Mouse (Mus musculus) lung, adult 2 months (tissue): ENCODE data around the gene Mplkip. TPM values are rescaled to one million over a fixed set of nuclear protein-coding genes. Genes with fewer than 3 reads are reported as not detected.

Experiments
- DNase-seq: peaks from one replicate; pipeline ENCODE4 v3.0.0; 2022
- H3K4me1 ChIP-seq: fragments of 200-500 bp; 2 replicates; pipeline ENCODE4 v1.6.1; 2011; ENCODE audit warnings: low read length; ENCODE audit not compliant: control insufficient read depth, insufficient read depth
- H3K4me3 ChIP-seq: fragments of 200-500 bp; replicated peaks from 2 replicates; pipeline ENCODE3; 2011; ENCODE audit warnings: low read depth, mild to moderate bottlenecking, control low read depth, low read length; ENCODE audit errors: extremely low read depth
- CTCF ChIP-seq: fragments of 200-500 bp; IDR thresholded peaks from 2 replicates; pipeline ENCODE4 v1.5.1; 2011; ENCODE audit warnings: mild to moderate bottlenecking, low read length, control low read depth; ENCODE audit not compliant: insufficient read depth
- POLR2A ChIP-seq: fragments of 200-500 bp; IDR thresholded peaks from 2 replicates; pipeline ENCODE4 v1.6.1; 2011; ENCODE audit warnings: low read depth, mild to moderate bottlenecking, control low read depth, low read length, borderline replicate concordance; ENCODE audit errors: extremely low read depth
- WGBS: fragments of 180-500 bp; shearing (Covaris S2); methylation state at CpG from one replicate; pipeline ENCODE4 v1.1.7; 2018; 5-methylcytosine and 5-hydroxymethylcytosine counted together
- polyA plus RNA-seq: library from polyadenylated mRNA; depleted of rRNA; stranded (reverse); fragments of >200 nt; gene quantifications from 2 replicates; pipeline ENCODE4 v1.2.3, GENCODE M21; 2012; rRNA removed

Gene Mplkip
- polyA plus RNA-seq = 8.9 and 12.8 TPM in 2 replicates

GRCm38 (mm10) chr13:17694911-17695699, at the start of gene Mplkip, which contains the start of gene Sugct:
Gene Mplkip, plus strand, starts transcription at chr13:17695192.
Gene Sugct, minus strand, starts transcription at chr13:17695553.
- no peak for TF ChIP-seq CTCF
- TF ChIP-seq POLR2A = peak; percentile 69
- H3K4me3 ChIP-seq = peak within 1 kb of the TSS; percentile 85
- under 1% methylated on average over 65 of the region's 66 CpGs for WGBS
- DNase-seq = peak; percentile 100
- peaks cover 2% of the 10 kb centered on the region; the same call in 1 of the 2 replicates for H3K4me1 ChIP-seq

DNA sequence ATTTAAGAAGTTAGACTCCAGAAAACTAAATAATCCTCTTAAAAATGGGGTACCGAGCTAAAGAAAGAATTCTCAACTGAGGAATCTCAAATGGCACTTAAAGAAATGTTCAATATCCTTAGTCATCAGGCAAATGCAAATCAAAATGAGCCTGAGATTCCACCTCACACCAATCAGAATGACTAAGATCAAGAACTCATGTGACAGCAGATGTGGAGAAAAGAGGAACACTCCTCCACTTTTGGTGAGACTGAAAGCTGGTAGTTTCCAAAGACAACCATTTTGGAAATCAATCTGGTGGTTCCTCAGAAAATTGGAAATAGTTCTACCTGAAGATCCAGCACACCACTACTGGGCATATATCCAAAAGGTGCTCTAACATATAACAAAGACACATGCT, 27.6 kb upstream of the Mplkip start:
- H3K4me3 ChIP-seq = no peak overlapping the region
- TF ChIP-seq POLR2A (no peak), CTCF (no peak)
- H3K4me1 ChIP-seq = no peaks in the 10 kb centered on the region
- 70% methylated on average over 1 of the region's 1 CpGs for WGBS
- no peak for DNase-seq

DNA sequence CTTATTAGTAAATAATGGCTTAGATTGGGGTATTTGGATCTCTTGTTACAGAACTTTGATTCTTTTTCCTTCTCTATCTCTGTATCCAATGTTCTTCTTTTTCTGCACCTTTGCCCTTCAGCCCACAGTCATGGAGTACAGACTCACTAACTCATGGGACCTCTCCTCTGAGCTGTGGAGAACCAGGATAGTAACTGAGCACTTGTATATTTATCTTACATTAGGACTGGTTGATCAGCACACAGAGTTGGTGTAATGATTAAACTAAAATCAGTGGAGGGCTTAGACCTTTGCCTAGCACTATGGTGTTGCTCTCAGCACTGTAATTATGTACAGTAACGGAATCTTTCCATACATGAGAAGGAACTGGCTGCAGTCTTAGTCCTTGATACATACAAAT, 23.9 kb upstream of the Mplkip start:
- Histone ChIP-seq H3K4me1 (no peaks in the 10 kb centered on the region), H3K4me3 (no peak overlapping the region)
- no peak for TF ChIP-seq CTCF
- TF ChIP-seq POLR2A = no peak
- DNase-seq = no peak
- 67% methylated on average over 1 of the region's 1 CpGs for WGBS

DNA sequence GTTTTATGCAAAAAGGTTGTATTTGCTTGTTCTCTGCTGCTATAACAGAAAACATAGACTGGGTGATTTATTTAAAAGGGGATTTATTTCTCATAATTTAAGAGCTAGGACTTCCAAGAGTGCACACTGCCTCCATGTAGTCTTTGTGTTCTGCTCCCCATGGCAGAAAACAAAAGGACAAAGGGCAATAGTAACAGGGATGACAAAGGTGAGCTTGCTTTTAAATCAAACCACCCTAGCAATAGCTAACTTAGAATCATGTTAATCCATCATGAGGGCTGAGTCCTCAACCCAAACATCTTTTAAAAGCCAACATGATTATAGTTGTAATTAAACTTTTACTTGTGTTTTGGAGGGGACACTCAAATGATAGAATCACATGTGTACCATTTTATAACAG, 5.5 kb upstream of the Mplkip start:
- Histone ChIP-seq H3K4me3 (no peak overlapping the region), H3K4me1 (peaks cover 2% of the 10 kb centered on the region; the same call in 1 of the 2 replicates)
- TF ChIP-seq POLR2A (no peak), CTCF (no peak)
- DNase-seq = no peak

GRCm38 (mm10) chr13:17690686-17691085, 4.3 kb upstream of the Mplkip start:
- TF ChIP-seq CTCF (no peak), POLR2A (no peak)
- DNase-seq = no peak
- Histone ChIP-seq H3K4me1 (peaks cover 2% of the 10 kb centered on the region; the same call in 1 of the 2 replicates), H3K4me3 (no peak overlapping the region)

DNA sequence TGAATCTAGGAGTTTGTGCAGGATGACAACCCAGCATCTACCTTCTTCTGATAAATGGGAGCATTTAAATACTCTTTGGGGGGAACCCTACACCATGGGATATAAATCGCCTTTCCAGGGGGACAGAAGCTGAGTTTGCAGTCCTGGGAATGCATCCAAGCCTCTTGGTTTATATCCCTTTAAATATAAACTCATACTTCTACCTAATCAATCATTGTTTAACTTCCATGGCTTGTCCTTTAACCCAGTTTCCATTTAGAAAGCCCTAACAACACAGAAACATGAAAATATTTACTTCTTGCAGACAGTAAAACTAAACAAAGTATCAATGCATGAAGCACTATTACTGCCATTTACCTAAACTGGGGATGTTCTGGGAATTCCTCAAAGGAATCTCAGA, 3.6 kb upstream of the Mplkip start:
- Histone ChIP-seq H3K4me3 (no peak overlapping the region), H3K4me1 (peaks cover 2% of the 10 kb centered on the region; the same call in 1 of the 2 replicates)
- DNase-seq = no peak
- no peak for TF ChIP-seq CTCF
- WGBS = 66% methylated on average over 1 of the region's 1 CpGs

GRCm38 (mm10) chr13:17693816-17694215, 1.2 kb upstream of the Mplkip start:
- peak overlapping the region; percentile 10 for H3K4me3 ChIP-seq
- 54% methylated on average over 5 of the region's 5 CpGs for WGBS

GRCm38 (mm10) chr13:17694414-17694813, 578 bp upstream of the Mplkip start:
- Histone ChIP-seq H3K4me1 (peaks cover 2% of the 10 kb centered on the region; the same call in 1 of the 2 replicates), H3K4me3 (peak overlapping the region; percentile 58)
- TF ChIP-seq CTCF (no peak), POLR2A (peak; percentile 32; the same call in 1 of the 2 replicates)
- 1% methylated on average over 24 of the region's 25 CpGs for WGBS
- no peak for DNase-seq

More at GRCm38 (mm10) chr13:17693816-17694215, 1.2 kb upstream of the Mplkip start:
- TF ChIP-seq POLR2A (no peak), CTCF (no peak)
- H3K4me1 ChIP-seq = peaks cover 2% of the 10 kb centered on the region; the same call in 1 of the 2 replicates
- DNase-seq = no peak

GRCm38 (mm10) chr13:17695898-17696580, 1.0 kb downstream of the Mplkip start:
- DNase-seq = no peak
- H3K4me3 ChIP-seq = peak overlapping the region; percentile 85
- peaks cover 2% of the 10 kb centered on the region; the same call in 1 of the 2 replicates for H3K4me1 ChIP-seq
- TF ChIP-seq CTCF (no peak), POLR2A (no peak)
- WGBS = 4% methylated on average over 7 of the region's 7 CpGs
